Mouse (Mus musculus) kidney, postnatal 14 days (tissue): ENCODE data around the gene Txn2.

Source experiments
- DNase-seq: peaks from one replicate; pipeline ENCODE4 v3.0.0; 2022; ENCODE audit warnings: mixed read lengths

Txn2 gene

GRCm38 (mm10) chr15:77933770-77934169, 5.0 kb upstream of the Txn2 start:
- DNase-seq, result peak; percentile 99

GRCm38 (mm10) chr15:77933222-77933621, 4.4 kb upstream of the Txn2 start:
- DNase-seq, result no peak

- no peak for DNase-seq
Observed at GRCm38 (mm10) chr15:77931689-77932016, 2.8 kb upstream of the Txn2 start.

DNA sequence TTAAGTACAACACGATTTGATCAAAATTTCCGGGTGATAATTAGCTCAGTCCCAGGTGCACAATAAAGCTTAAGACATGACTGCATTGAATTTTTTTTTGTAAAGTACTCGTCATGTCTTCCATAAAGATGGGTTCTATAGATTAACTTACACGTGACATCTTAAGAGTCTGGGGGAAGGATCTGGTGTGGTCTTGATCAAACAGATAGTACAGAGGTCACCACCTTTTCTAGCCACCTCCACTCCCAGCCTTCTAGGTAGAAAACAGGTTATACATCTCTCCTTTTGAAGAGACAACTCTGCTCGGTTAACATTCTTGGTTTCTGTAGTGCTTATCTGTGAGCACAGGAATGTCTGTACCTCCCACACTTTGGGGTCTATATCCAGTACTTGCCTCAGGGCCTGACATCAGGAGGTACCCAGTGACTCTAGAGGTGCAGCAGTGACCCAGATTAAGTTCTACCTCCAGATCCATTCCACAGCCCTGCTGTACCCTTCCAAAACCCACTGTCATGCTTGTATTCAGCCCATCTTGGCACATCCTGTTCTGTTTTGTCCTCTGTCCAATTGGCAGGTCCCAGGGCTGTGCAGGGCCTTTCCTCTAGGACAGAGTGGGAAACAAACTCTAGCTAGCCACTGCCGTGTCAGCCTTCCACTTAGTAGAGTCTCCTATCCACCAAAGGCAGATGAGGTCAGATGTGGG, 2.3 kb upstream of the Txn2 start:
- no peak for DNase-seq

GRCm38 (mm10) chr15:77929804-77930203, 998 bp upstream of the Txn2 start:
- DNase-seq, result no peak

DNA sequence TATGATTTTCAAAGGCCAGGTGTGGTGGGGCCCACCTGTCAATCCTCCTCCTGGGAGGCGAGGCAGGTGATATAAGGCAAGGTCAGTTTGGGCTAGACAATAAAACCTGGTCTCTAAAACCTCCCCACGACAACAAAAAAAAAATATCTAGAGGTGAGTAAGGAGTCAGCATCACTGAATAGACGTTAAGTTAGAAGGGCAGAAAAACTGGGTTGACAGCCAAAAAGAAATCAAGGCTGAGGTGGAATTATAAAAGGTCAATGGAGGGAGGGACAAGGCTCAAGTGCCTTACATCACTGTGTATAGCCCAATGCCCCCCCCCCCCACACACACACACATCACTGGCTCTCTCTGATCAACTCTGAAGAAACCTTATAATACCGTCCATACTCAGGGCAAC, 715 bp downstream of the Txn2 start:
- DNase-seq, result no peak

DNA sequence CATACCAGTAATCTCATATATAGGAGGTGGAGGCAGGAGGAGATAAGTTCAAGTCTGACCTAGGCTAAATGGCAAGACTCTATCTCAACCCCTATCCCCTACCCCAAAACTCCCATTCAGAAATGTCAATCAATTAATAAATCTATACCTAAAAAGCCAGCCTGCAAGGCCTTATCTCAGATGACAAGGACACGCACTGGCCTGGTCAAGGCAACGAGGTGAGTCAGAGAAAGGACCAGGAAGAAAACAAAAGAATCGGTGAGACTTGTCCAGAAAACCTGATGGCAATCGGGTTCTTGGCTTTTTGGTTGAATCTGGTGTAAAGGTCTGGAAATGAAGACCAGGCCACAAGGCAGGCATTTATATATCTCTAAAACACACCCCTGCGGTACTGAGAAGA, 1.9 kb downstream of the Txn2 start:
- no peak for DNase-seq

DNA sequence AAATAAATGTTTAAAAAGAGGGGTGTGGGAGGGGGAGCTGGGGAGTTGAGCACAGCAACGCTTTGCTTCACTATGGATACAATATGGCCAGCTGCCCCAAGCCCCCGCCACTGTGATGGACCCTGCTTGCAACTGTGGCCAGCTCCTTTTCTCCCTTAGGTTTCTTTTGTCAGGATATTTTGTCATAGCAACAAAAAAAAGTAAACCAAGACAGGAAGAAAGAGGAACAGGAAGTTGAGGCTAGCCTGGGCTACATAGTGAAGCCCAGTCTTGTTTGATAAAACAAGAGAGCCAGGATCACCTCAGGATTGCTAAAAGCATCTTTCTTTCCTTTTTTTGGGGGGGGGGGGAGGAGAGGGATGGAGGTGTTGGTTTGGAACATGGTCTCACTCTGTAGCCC, 3.6 kb downstream of the Txn2 start:
- no peak for DNase-seq

- no peak for DNase-seq
Observed at GRCm38 (mm10) chr15:77923267-77924035, 5.4 kb downstream of the Txn2 start.

DNA sequence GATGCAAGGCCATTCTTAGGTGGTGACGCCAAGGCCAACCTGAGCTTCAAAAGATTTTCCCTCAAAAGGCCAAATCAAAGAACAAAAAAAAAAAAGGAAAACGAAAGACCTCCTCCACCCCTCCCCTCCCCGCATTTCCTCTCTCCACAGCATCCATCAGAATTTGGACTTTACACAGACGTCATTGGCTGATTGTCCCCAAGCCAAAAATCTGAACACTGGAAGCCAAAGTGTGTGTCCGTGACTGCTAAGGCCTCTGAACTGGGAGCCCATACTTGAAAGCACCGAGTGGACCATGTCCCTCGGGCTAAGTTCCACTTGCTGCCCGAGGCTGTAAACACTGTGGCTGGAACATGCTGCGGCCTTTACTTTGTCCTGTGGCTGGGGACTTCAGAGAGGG, 6.1 kb downstream of the Txn2 start:
- DNase-seq, result peak; percentile 72

DNA sequence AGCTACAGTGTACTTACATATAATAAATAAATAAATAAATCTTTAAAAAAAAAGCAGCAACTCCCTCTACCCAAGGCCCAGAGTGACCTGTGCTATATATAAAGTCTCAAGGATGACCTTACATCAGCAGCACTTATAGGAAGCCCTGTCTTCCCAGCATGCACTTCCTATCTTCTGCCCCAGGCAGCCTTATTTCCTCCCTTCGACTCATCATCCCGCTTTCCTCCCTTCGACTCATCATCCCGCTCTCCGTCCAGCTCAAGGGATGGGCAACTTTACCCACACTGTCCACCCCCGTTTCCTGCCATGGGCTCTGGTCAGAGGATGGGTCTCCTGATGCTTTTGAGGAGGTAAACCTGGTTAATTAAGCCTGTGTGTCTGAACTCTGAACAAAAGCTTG, 7.2 kb downstream of the Txn2 start:
- no peak for DNase-seq

- peak; percentile 60 for DNase-seq
Observed at GRCm38 (mm10) chr15:77920511-77921462, 8.0 kb downstream of the Txn2 start.

GRCm38 (mm10) chr15:77919441-77919840, 9.4 kb downstream of the Txn2 start:
- no peak for DNase-seq

GRCm38 (mm10) chr15:77916851-77917544, 11.8 kb downstream of the Txn2 start:
- DNase-seq, result peak; percentile 94

- DNase-seq, result no peak
Observed at GRCm38 (mm10) chr15:77915287-77915686, 13.5 kb downstream of the Txn2 start.

GRCm38 (mm10) chr15:77914507-77914906, 14.3 kb downstream of the Txn2 start:
- no peak for DNase-seq

- DNase-seq, result no peak
Observed at GRCm38 (mm10) chr15:77913054-77913453, 15.8 kb downstream of the Txn2 start.

DNA sequence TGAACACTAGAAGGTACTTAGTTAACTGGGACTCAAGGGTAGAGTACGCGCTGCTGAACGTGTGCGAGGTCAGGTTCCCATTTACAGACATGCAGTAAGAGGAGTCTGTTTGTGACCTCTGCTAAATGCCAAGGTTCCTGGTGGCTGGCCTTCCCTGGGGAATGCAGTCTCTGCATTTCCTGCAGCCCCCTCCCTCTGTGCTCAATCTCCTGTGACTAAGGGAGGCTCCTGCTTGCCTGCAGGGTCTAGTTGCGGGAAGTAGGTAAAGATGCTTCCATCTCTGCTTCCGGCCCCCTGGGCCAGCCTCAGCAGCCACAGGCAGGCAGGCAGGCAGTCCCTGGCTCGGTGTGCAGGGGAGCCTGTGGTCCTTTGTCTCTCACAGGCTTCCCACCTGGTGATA, 16.2 kb downstream of the Txn2 start:
- peak; percentile 42 for DNase-seq

GRCm38 (mm10) chr15:77912048-77912447, 16.8 kb downstream of the Txn2 start:
- peak; percentile 58 for DNase-seq

DNA sequence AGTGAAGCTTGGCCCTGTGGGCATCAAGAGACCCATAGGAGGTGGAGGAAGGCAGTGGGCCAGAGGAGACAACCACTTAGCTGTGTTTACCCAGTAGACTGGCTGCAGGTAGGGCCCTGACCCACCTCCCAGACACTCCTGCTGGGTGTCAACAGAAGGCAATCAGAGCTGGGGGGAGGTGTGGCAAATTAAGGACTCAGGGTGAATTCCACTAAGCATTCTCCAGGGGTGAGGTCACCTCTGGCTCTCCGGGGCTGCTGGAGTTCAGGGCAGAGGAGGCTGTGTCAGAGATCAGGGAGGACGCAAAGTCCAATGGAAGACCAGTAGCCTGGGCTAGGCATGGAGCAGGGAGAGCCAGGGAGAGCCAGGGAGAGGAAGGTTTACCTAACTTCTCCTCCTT, 17.7 kb downstream of the Txn2 start:
- peak; percentile 82 for DNase-seq

DNA sequence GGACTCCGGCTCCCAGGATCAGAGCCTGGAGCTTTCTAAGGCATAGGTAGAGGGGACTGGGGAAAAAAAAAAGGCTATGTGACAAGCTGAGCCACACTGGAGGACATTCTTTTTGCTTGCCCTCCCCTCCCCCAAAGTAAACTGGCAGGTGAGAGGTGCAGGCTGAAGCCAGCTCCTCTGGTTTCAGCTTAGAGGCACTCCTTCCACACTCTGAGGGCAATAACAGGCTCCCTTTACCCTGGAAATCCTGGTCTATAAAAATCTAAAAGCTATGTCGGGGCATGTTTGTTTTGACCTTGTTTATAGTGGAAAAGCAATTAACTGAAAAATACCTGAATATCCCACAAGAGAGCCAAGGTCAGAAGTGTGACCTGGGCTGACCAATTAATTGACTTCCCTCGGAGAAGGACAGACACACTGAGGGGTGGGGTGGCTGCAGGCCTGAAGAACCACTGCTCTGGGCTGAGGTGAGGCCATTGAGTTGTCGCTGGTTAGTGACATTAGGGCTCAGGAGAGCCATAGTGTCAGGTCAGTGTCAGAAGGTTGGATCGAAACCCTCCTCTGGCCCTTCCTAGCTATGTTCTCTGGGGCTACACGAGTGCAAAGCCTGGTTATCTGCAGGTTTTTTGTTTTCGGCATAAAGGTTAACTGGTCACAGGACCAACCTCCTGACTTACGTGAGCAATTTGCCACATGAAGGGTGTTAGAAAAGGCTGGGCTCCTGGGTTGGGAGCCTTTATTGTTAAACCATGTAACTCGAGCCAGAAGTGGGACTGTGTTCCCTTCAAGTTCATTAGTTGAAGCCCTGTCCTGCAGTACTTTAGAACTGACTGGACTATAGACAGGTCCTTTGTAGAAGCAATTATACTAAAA, 20.9 kb downstream of the Txn2 start:
- peak; percentile 55 for DNase-seq

- peak; percentile 50 for DNase-seq
Observed at GRCm38 (mm10) chr15:77906545-77906944, 22.3 kb downstream of the Txn2 start.
